Mouse (Mus musculus) embryonic fibroblast, embryonic 13.5 days (primary cell): Measurements from ENCODE around the gene Sh3rf1.

Experiments
- CTCF ChIP-seq: IDR thresholded peaks from 2 replicates; pipeline ENCODE4 v1.5.1; 2011; ENCODE audit warnings: mild to moderate bottlenecking, control low read depth, low read length, moderate library complexity, borderline replicate concordance; ENCODE audit not compliant: insufficient read depth
- POLR2A ChIP-seq: IDR thresholded peaks from 2 replicates; pipeline ENCODE4 v1.6.1; 2011; ENCODE audit warnings: low read depth, mild to moderate bottlenecking, control low read depth, low read length, moderate library complexity

DNA sequence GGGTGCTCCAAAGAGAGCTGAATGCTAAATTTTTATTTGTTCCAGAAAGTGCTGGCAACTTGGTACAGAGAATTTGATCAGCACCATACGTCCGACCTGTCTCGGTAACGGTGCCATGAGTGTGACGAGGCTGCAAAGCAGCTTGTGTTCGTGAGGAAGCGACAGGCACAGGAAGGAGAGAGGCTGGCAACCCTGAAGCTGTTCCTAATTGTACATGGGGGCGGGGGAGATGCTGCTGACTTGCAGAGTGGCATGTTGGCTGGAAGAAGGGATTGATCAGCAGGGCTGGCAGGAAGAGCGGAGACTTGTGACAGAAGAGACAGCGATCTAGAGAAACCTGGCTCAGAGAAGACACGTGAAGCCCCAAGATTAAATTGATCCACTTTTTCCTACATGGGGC is 197.9 kb downstream of the Sh3rf1 start:
- TF ChIP-seq CTCF = no peak
- no peak for TF ChIP-seq POLR2A
